Mouse (Mus musculus): ENCODE results near the gene Vwa2.

DNA sequence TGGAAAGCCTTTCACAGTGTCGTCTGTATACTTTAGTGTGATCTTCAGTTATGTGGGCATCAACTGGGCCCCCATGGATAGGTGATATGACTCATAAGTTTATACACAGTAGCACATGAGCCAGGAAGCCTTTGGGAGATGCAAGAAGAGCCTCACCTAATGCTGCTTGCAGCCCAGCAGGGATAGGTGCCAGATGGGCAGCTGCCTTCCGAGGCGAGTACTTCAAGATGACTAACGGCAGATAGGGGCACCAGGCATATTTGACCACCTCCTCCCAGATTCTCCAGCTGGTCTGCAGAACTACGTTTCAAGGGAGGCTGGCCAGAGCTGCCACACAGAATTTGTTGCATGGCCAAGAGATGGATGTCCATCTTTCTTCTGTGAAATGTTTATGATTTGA, 19.3 kb downstream of the Vwa2 start:
- TF ChIP-seq EP300 (IDR thresholded peaks at IDR 0.05; ENCODE audit: low read depth), result no peak
- TF ChIP-seq CTCF (IDR thresholded peaks at IDR 0.05; ENCODE audit: low read depth), result no peak

Measured in liver, embryonic 14.5 days (tissue).